10 mouse cellular contexts compared by ENCODE assay signal in the genomic region with DNA sequence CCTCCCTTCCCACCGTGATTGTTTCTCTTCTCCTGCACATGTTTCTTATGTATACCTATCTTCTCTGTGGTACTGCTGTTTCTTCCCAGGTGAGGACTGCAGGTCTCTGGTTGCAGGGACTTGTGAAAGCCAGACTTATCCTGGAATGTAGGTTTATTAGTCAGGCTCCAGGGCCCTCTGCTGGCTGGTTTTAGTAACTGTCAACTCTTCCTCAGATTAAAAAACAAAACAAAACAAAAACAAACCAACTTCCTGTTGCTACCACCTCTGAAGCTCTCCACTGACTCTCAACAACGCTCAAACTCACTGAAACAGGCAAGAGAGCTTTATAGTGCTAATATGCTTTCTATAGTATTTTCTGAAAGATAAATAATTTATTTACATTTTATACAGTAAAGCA.
DNase-seq lines count a peak whose midpoint lies in the region; TF ChIP-seq lines count a peak whose summit lies in the region.
"Had no signal": no experiment of that assay in that cellular context is flagged by ENCODE, and none has a peak within 500 bp of the region (broad histone marks: within the 10 kb centered on the region; RNA-seq: fewer than 3 reads in every experiment).

No protein-coding gene starts in this region.

- intact Hi-C loops in left cerebral cortex, adult 2 months (cut with DNase I): loop anchor here (2.0 kb wide), 1 partner anchor 24 kb away; no protein-coding TSS in a partner anchor
- intact Hi-C loops in left cerebral cortex, postnatal 4 days (cut with DNase I): loop anchor here (5.0 kb wide), 1 partner anchor 101 kb away; no protein-coding TSS in a partner anchor

- H3K4me3 ChIP-seq in left cerebral cortex, adult 2 months: no peak overlapping the region
- no peak overlapping the region for H3K4me3 ChIP-seq in bone marrow, adult 2 months (replicated peaks; ENCODE audit: control insufficient read depth, low read depth, low read length)
- H3K4me3 ChIP-seq: embryonic facial prominence, embryonic 12.5 days had no signal

- H3K4me1 ChIP-seq in bone marrow, adult 2 months (ENCODE audit: control insufficient read depth, insufficient read depth, low read length): peaks cover 6% of the 10 kb centered on the region
- H3K4me1 ChIP-seq: embryonic facial prominence, embryonic 12.5 days had no signal

- H3K27ac ChIP-seq in left cerebral cortex, adult 2 months: no peak overlapping the region
- H3K27ac ChIP-seq in bone marrow, adult 2 months (ENCODE audit: control insufficient read depth, insufficient read depth, low read depth, low read length, poor library complexity): no peak overlapping the region
- H3K27ac ChIP-seq: embryonic facial prominence, embryonic 12.5 days had no signal

- peak; percentile 34 to 35 for DNase-seq in cerebellum, adult 18-20 months
- DNase-seq in cerebellum, adult 11 months: no peak
- no peak for DNase-seq in left cerebral cortex, adult 2 months (ENCODE audit: extremely low spot score in 1 of 2, low spot score in 2 of 2)
- no peak for DNase-seq in left cerebral cortex, postnatal 4 days
- peak; percentile 40 for DNase-seq in naive thymus-derived CD4-positive, alpha-beta T cell, adult 2 months (ENCODE audit: low read depth)
- DNase-seq in adrenal gland, adult 8-10 months: no peak
- no peak for DNase-seq in adrenal gland, postnatal 10 days
- DNase-seq: heart, postnatal 10 days had no signal

- 84% methylated on average over 2 of the region's 2 CpGs for WGBS in bone marrow, adult 2 months

- peak; percentile 61 for TF ChIP-seq CTCF in left cerebral cortex, adult 2 months (IDR thresholded peaks at IDR 0.05)
- 0 out of 2 replicates have a peak, but pooled peaks have one; percentile 13 for TF ChIP-seq CTCF in bone marrow, adult 2 months (IDR thresholded peaks at IDR 0.05; ENCODE audit: control insufficient read depth, insufficient read depth, low read length)

- TF ChIP-seq POLR2A in bone marrow, adult 2 months (IDR thresholded peaks at IDR 0.05; ENCODE audit: borderline replicate concordance, control insufficient read depth, low read depth, low read length): no peak

Comparison
In these comparisons a context has a peak if more than half of its experiments do, and no peak if none do; other contexts are left out.
1. DNase-seq: peak in cerebellum, adult 18-20 months (2 of 2) and naive thymus-derived CD4-positive, alpha-beta T cell, adult 2 months (single experiment); none in cerebellum, adult 11 months (single experiment), left cerebral cortex, adult 2 months (0 of 2), left cerebral cortex, postnatal 4 days (single experiment), adrenal gland, adult 8-10 months (single experiment) and adrenal gland, postnatal 10 days (single experiment).